Mouse (Mus musculus) limb, embryonic 12.5 days (tissue): ENCODE results near the gene Gadd45a. TPM values are rescaled to one million over a fixed set of nuclear protein-coding genes. Genes with fewer than 3 reads are reported as not detected.
"Not testable (repeated sequence)": the region's sequence is repeated elsewhere in the genome, so short reads cannot be mapped to it uniquely, and the experiment has no call there.

Experiments
- ATAC-seq: fragments of 200-750 bp; cut with Nextera tagmentation; 2 replicates; pipeline ENCODE4 v1.8.0; 2017; ENCODE audit warnings: low read depth, moderate TSS enrichment; ENCODE audit not compliant: insufficient number of reproducible peaks, insufficient read depth, low FRiP score, low TSS enrichment
- H3K27ac ChIP-seq: fragments of 300-500 bp; sonication (generic); 2 replicates; pipeline ENCODE4 v1.5.1; 2016; ENCODE audit warnings: mild to moderate bottlenecking, moderate library complexity
- H3K27me3 ChIP-seq: fragments of 300-500 bp; sonication (generic); 2 replicates; pipeline ENCODE4 v1.6.1; 2016; ENCODE audit warnings: mild to moderate bottlenecking, moderate library complexity
- H3K36me3 ChIP-seq: fragments of 300-500 bp; sonication (generic); 2 replicates; pipeline ENCODE4 v1.6.1; 2016; ENCODE audit warnings: mild to moderate bottlenecking, moderate library complexity
- H3K4me1 ChIP-seq: fragments of 300-500 bp; sonication (generic); replicated peaks from 2 replicates; pipeline ENCODE4 v1.6.1; 2016
- H3K4me2 ChIP-seq: fragments of 300-500 bp; sonication (generic); 2 replicates; pipeline ENCODE4 v1.6.1; 2016; ENCODE audit warnings: mild to moderate bottlenecking, moderate library complexity
- H3K4me3 ChIP-seq: fragments of 300-500 bp; sonication (generic); replicated peaks from 2 replicates; pipeline ENCODE4 v1.5.1; 2016; ENCODE audit warnings: mild to moderate bottlenecking
- H3K9ac ChIP-seq: fragments of 300-500 bp; sonication (generic); replicated peaks from 2 replicates; pipeline ENCODE4 v1.6.1; 2016; ENCODE audit warnings: mild to moderate bottlenecking, moderate library complexity
- H3K9me3 ChIP-seq: fragments of 300-500 bp; sonication (generic); 2 replicates; pipeline ENCODE4 v1.6.1; 2016; ENCODE audit warnings: mild to moderate bottlenecking, moderate library complexity
- WGBS: fragments of 180-500 bp; shearing (Covaris S2); methylation state at CpG from one replicate; pipeline ENCODE4 v1.1.7; 2016; 5-methylcytosine and 5-hydroxymethylcytosine counted together
- polyA plus RNA-seq: library from polyadenylated mRNA; unstranded; fragments of >200 nt; fragmentation: Nextera tagmentation; extraction: Ambion mirVana; gene quantifications from 2 replicates; pipeline ENCODE4 v1.2.1, GENCODE M21; 2016

The Gadd45a gene
- polyA plus RNA-seq, 1 experiment from 2014 or later: 23.1 TPM

GRCm38 (mm10) chr6:67032551-67032950 lies 4.7 kb downstream of the Gadd45a start:
- not testable (repeated sequence) for H3K27me3 ChIP-seq, H3K9me3 ChIP-seq, H3K4me3 ChIP-seq, H3K36me3 ChIP-seq, H3K9ac ChIP-seq, H3K27ac ChIP-seq, H3K4me2 ChIP-seq, ATAC-seq
- H3K4me1 ChIP-seq: peaks cover 20% of the 10 kb centered on the region

- Histone ChIP-seq H3K36me3 (no peaks in the 10 kb centered on the region), H3K4me1 (peaks cover 25% of the 10 kb centered on the region), H3K9me3 (no peaks in the 10 kb centered on the region), H3K9ac (no peak overlapping the region), H3K4me2 (no peak overlapping the region), H3K27ac (no peak overlapping the region), H3K4me3 (no peak overlapping the region), H3K27me3 (0 out of 2 replicates have a peak, but pooled peaks cover 3% of the 10 kb centered on the region)
- WGBS: 73% methylated on average over 5 of the region's 5 CpGs
- ATAC-seq: no peak
Observed at GRCm38 (mm10) chr6:67030846-67031245, 6.4 kb downstream of the Gadd45a start.

- H3K4me3 ChIP-seq: no peak overlapping the region
Observed at GRCm38 (mm10) chr6:67030416-67030815, 6.8 kb downstream of the Gadd45a start.

GRCm38 (mm10) chr6:67029987-67030386 lies 7.3 kb downstream of the Gadd45a start:
- 57% methylated on average over 3 of the region's 3 CpGs for WGBS
- Histone ChIP-seq H3K4me1 (peaks cover 18% of the 10 kb centered on the region), H3K9ac (no peak overlapping the region), H3K27ac (no peak overlapping the region), H3K36me3 (no peaks in the 10 kb centered on the region), H3K27me3 (0 out of 2 replicates have a peak, but pooled peaks cover 3% of the 10 kb centered on the region), H3K4me2 (no peak overlapping the region), H3K4me3 (no peak overlapping the region), H3K9me3 (no peaks in the 10 kb centered on the region)
- no peak for ATAC-seq

More at GRCm38 (mm10) chr6:67030416-67030815, 6.8 kb downstream of the Gadd45a start:
- ATAC-seq: no peak
- H3K4me2 ChIP-seq: no peak overlapping the region
- no peak overlapping the region for H3K9ac ChIP-seq
- 0 out of 2 replicates have a peak, but pooled peaks cover 3% of the 10 kb centered on the region for H3K27me3 ChIP-seq
- H3K36me3 ChIP-seq: no peaks in the 10 kb centered on the region
- peaks cover 21% of the 10 kb centered on the region for H3K4me1 ChIP-seq
- H3K27ac ChIP-seq: no peak overlapping the region
- 42% methylated on average over 2 of the region's 2 CpGs for WGBS
- no peaks in the 10 kb centered on the region for H3K9me3 ChIP-seq

- Histone ChIP-seq H3K9me3 (no peaks in the 10 kb centered on the region), H3K9ac (no peak overlapping the region), H3K4me2 (no peak overlapping the region), H3K4me1 (peaks cover 14% of the 10 kb centered on the region), H3K27me3 (0 out of 2 replicates have a peak, but pooled peaks cover 3% of the 10 kb centered on the region), H3K27ac (no peak overlapping the region), H3K36me3 (no peaks in the 10 kb centered on the region), H3K4me3 (no peak overlapping the region)
- WGBS: 44% methylated on average over 5 of the region's 5 CpGs
- no peak for ATAC-seq
Observed at GRCm38 (mm10) chr6:67029312-67029950, 7.8 kb downstream of the Gadd45a start.

GRCm38 (mm10) chr6:67027438-67028142 lies 9.7 kb downstream of the Gadd45a start:
- peaks cover 10% of the 10 kb centered on the region for H3K4me1 ChIP-seq
- 81% methylated on average over 9 of the region's 9 CpGs for WGBS
- no peak overlapping the region for H3K9ac ChIP-seq
- no peak overlapping the region for H3K4me2 ChIP-seq
- ATAC-seq: no peak
- no peak overlapping the region for H3K27ac ChIP-seq
- 0 out of 2 replicates have a peak, but pooled peaks cover 3% of the 10 kb centered on the region for H3K27me3 ChIP-seq
- H3K4me3 ChIP-seq: no peak overlapping the region
- no peaks in the 10 kb centered on the region for H3K36me3 ChIP-seq
- no peaks in the 10 kb centered on the region for H3K9me3 ChIP-seq

- WGBS: 46% methylated on average over 3 of the region's 3 CpGs
- Histone ChIP-seq H3K4me2 (no peak overlapping the region), H3K27ac (no peak overlapping the region), H3K4me1 (peaks cover 10% of the 10 kb centered on the region), H3K27me3 (0 out of 2 replicates have a peak, but pooled peaks cover 3% of the 10 kb centered on the region), H3K36me3 (no peaks in the 10 kb centered on the region), H3K4me3 (no peak overlapping the region), H3K9ac (no peak overlapping the region), H3K9me3 (no peaks in the 10 kb centered on the region)
- no peak for ATAC-seq
Observed at GRCm38 (mm10) chr6:67026661-67027060, 10.6 kb downstream of the Gadd45a start.

- no peak overlapping the region for H3K4me2 ChIP-seq
- peaks cover 6% of the 10 kb centered on the region for H3K4me1 ChIP-seq
- no peak for ATAC-seq
- no peaks in the 10 kb centered on the region for H3K36me3 ChIP-seq
- 80% methylated on average over 4 of the region's 4 CpGs for WGBS
- no peak overlapping the region for H3K27ac ChIP-seq
- no peak overlapping the region for H3K4me3 ChIP-seq
- H3K9ac ChIP-seq: no peak overlapping the region
- H3K27me3 ChIP-seq: no peaks in the 10 kb centered on the region
- H3K9me3 ChIP-seq: no peaks in the 10 kb centered on the region
Observed at GRCm38 (mm10) chr6:67023729-67024128, 13.5 kb downstream of the Gadd45a start.

GRCm38 (mm10) chr6:67021308-67021707 lies 15.9 kb downstream of the Gadd45a start:
- no peak for ATAC-seq
- peaks cover 5% of the 10 kb centered on the region; the same call in 1 of the 2 replicates for H3K4me1 ChIP-seq
- no peaks in the 10 kb centered on the region for H3K36me3 ChIP-seq
- H3K9me3 ChIP-seq: no peaks in the 10 kb centered on the region
- H3K4me3 ChIP-seq: no peak overlapping the region
- WGBS: 84% methylated on average over 5 of the region's 5 CpGs
- H3K4me2 ChIP-seq: no peak overlapping the region
- no peak overlapping the region for H3K9ac ChIP-seq
- no peak overlapping the region for H3K27ac ChIP-seq
- no peaks in the 10 kb centered on the region for H3K27me3 ChIP-seq

GRCm38 (mm10) chr6:67019001-67019400 lies 18.3 kb downstream of the Gadd45a start:
- H3K4me3 ChIP-seq, ATAC-seq, H3K9ac ChIP-seq, H3K36me3 ChIP-seq, H3K27me3 ChIP-seq, H3K9me3 ChIP-seq, H3K4me2 ChIP-seq, H3K27ac ChIP-seq: not testable (repeated sequence)
- peaks cover 13% of the 10 kb centered on the region; the same call in 1 of the 2 replicates for H3K4me1 ChIP-seq
- 80% methylated on average over 7 of the region's 7 CpGs for WGBS

GRCm38 (mm10) chr6:67018365-67018764 lies 18.9 kb downstream of the Gadd45a start:
- H3K9me3 ChIP-seq: no peaks in the 10 kb centered on the region
- no peaks in the 10 kb centered on the region for H3K27me3 ChIP-seq
- H3K4me2 ChIP-seq: no peak overlapping the region
- 63% methylated on average over 4 of the region's 4 CpGs for WGBS
- ATAC-seq: no peak
- no peak overlapping the region for H3K27ac ChIP-seq
- H3K4me3 ChIP-seq: no peak overlapping the region
- peaks cover 13% of the 10 kb centered on the region; the same call in 1 of the 2 replicates for H3K4me1 ChIP-seq
- no peaks in the 10 kb centered on the region for H3K36me3 ChIP-seq
- H3K9ac ChIP-seq: no peak overlapping the region
